Mouse (Mus musculus) retina, embryonic 14.5 days (tissue): ENCODE results near the gene Gm11361.

Source experiments
- DNase-seq: peaks from one replicate; pipeline ENCODE4 v3.0.0-alpha.2; 2015; ENCODE audit warnings: low spot score

The Gm11361 gene

DNA sequence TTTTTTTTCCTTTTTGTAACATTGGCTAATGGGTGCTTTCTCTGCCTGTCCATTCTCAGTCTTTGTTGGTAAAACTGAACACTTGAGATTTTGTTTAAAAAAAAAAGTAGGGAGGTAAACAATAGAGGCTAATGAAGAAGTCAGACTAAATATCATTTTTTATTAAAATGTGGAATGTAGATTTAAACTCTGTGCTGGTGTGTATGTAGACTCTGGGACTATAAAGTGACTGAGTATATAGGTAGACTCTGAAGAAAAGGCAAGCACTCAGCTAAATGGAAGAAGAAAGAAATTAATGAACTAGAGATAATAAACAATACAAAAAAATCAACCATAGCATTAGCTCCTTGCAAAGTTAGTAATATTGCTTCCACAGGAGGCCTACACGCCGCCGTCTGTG lies at the start of gene Gm11361:
Gene Gm11361 (plus strand): TSS at position 301 of the 400 bp plus-strand sequence.
- no peak for DNase-seq

DNA sequence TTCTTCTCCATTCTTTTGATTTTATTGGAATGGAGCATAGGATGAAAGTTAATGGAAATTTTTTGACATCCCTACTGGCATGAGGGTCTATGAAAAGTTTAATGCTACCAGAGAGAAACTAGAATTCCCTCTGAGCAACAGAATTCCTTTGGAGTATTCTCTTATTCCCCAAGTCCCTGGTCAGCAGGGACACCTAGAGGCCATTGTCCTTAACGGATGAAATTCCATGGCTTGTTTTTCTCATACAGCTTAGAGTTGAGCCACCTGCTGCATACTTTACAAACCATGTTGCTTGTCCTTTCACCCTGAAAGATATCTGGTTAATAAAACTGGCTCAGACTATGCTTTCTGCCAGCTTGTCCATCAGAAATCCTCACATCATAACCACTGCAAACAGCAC lies 7.1 kb downstream of the Gm11361 start:
- peak; percentile 10 for DNase-seq

- DNase-seq, result no peak
These were observed 30.0 kb downstream of the Gm11361 start for GRCm38 (mm10) chr13:28287368-28287767.

- DNase-seq, result peak; percentile 28
These were observed 36.9 kb downstream of the Gm11361 start for GRCm38 (mm10) chr13:28294272-28294671.

- peak; percentile 44 for DNase-seq
These were observed 37.5 kb downstream of the Gm11361 start for GRCm38 (mm10) chr13:28294757-28295361.

GRCm38 (mm10) chr13:28295492-28295891 lies 38.2 kb downstream of the Gm11361 start:
- DNase-seq, result no peak

DNA sequence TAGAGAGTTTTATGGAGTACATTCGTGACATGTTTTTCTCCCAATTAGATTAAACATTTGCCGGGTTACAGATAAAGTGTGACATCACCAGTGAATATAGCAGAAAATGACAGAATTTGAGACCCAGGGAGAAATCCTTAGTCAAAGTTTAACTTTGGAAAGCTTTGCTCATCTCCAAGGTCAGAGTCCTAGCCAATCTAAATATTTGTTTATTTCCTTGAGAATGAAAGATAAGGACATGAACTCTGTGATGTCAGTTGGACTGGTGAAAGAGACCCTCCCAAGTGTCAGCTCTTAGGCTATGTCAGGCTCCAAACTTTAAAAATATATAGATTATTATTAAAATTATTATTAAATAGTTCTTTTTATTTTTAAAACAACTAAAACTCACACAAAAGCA lies 39.8 kb downstream of the Gm11361 start:
- no peak for DNase-seq

DNA sequence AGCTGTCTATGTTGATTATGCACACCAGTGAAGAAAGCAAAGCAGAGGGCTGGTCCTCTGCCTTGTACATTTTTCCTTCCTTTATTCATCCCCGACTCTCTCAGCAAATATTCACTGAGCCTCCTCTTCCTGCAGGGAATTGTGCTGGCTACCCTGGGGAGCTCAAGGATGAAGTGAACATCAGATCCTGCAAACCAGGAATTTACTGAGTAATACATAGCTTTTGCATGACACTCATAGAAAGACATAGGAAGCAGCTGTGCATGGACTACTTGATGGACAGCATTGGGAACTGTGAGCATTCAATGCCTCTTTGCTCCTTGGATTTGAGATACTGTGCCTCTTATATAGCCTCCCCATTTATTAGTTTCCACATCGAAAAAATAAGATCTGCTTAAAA lies 40.2 kb downstream of the Gm11361 start:
- DNase-seq, result peak; percentile 35
